Mouse (Mus musculus): ENCODE results near the gene Spaca6. TPM values are rescaled to one million over a fixed set of nuclear protein-coding genes. Genes with fewer than 3 reads are reported as not detected.

Gene Spaca6
- polyA plus RNA-seq, 1 experiment from 2014 or later: 16.4 TPM

- Histone ChIP-seq H3K9ac (ENCODE audit: low read depth, low read length) (no peak overlapping the region), H3K9me3 (ENCODE audit: control insufficient read depth, low read length) (no peaks in the 10 kb centered on the region), H3K27ac (ENCODE audit: low read depth, low read length) (no peak overlapping the region), H3K27me3 (replicated peaks; ENCODE audit: control insufficient read depth, insufficient read depth, low read length) (peaks cover 18% of the 10 kb centered on the region), H3K36me3 (ENCODE audit: control insufficient read depth, insufficient read depth, low read length) (no peaks in the 10 kb centered on the region), H3K4me1 (replicated peaks; ENCODE audit: control insufficient read depth, insufficient read depth, low read length) (no peaks in the 10 kb centered on the region), H3K4me3 (ENCODE audit: low read depth, low read length) (no peak overlapping the region; the same call in 1 of the 2 replicates), H3K4me2 (peak overlapping the region; percentile 11)
- ATAC-seq (replicated peaks; ENCODE audit: low FRiP score) (no peak), DNase-seq (ENCODE audit: low spot score) (no peak)
- 19% methylated on average over 55 of the region's 55 CpGs for WGBS
Measured at GRCm38 (mm10) chr17:17849906-17850712, 23.2 kb downstream of the Spaca6 start.

- Histone ChIP-seq H3K27me3 (replicated peaks; ENCODE audit: control insufficient read depth, insufficient read depth, low read length) (peaks cover 9% of the 10 kb centered on the region), H3K4me2 (no peak within 1 kb of the TSS), H3K9ac (ENCODE audit: low read depth, low read length) (no peak within 1 kb of the TSS), H3K4me1 (replicated peaks; ENCODE audit: control insufficient read depth, insufficient read depth, low read length) (no peaks in the 10 kb centered on the region), H3K27ac (ENCODE audit: low read depth, low read length) (no peak within 1 kb of the TSS), H3K36me3 (ENCODE audit: control insufficient read depth, insufficient read depth, low read length) (no peaks in the 10 kb centered on the region), H3K9me3 (ENCODE audit: control insufficient read depth, low read length) (no peaks in the 10 kb centered on the region), H3K4me3 (ENCODE audit: low read depth, low read length) (no peak within 1 kb of the TSS)
- ATAC-seq (replicated peaks; ENCODE audit: low FRiP score): no peak
- DNase-seq (ENCODE audit: low spot score): no peak
- 43% methylated on average over 8 of the region's 8 CpGs for WGBS
Measured at GRCm38 (mm10) chr17:17855064-17855838, 28.3 kb downstream of the Spaca6 start, which contains the start of gene Has1. Gene Has1, minus strand, starts transcription at chr17:17855205.

GRCm38 (mm10) chr17:17856612-17857011 is 29.7 kb downstream of the Spaca6 start:
- DNase-seq (ENCODE audit: low spot score): no peak

GRCm38 (mm10) chr17:17857446-17857845 is 30.5 kb downstream of the Spaca6 start:
- Histone ChIP-seq H3K27ac (ENCODE audit: low read depth, low read length) (no peak overlapping the region), H3K9me3 (ENCODE audit: control insufficient read depth, low read length) (no peaks in the 10 kb centered on the region), H3K4me3 (ENCODE audit: low read depth, low read length) (no peak overlapping the region), H3K27me3 (replicated peaks; ENCODE audit: control insufficient read depth, insufficient read depth, low read length) (no peaks in the 10 kb centered on the region), H3K36me3 (ENCODE audit: control insufficient read depth, insufficient read depth, low read length) (no peaks in the 10 kb centered on the region), H3K9ac (ENCODE audit: low read depth, low read length) (no peak overlapping the region), H3K4me2 (no peak overlapping the region), H3K4me1 (replicated peaks; ENCODE audit: control insufficient read depth, insufficient read depth, low read length) (no peaks in the 10 kb centered on the region)
- DNase-seq (ENCODE audit: low spot score): no peak
- ATAC-seq (replicated peaks; ENCODE audit: low FRiP score): no peak
- WGBS: 61% methylated on average over 1 of the region's 1 CpGs

More at GRCm38 (mm10) chr17:17856612-17857011, 29.7 kb downstream of the Spaca6 start:
- no peak overlapping the region for H3K27ac ChIP-seq (ENCODE audit: low read depth, low read length)
- H3K36me3 ChIP-seq (ENCODE audit: control insufficient read depth, insufficient read depth, low read length): no peaks in the 10 kb centered on the region
- no peak overlapping the region for H3K4me2 ChIP-seq
- no peaks in the 10 kb centered on the region for H3K27me3 ChIP-seq (replicated peaks; ENCODE audit: control insufficient read depth, insufficient read depth, low read length)
- ATAC-seq (replicated peaks; ENCODE audit: low FRiP score): no peak
- 53% methylated on average over 1 of the region's 1 CpGs for WGBS
- H3K9me3 ChIP-seq (ENCODE audit: control insufficient read depth, low read length): no peaks in the 10 kb centered on the region
- no peaks in the 10 kb centered on the region for H3K4me1 ChIP-seq (replicated peaks; ENCODE audit: control insufficient read depth, insufficient read depth, low read length)
- H3K4me3 ChIP-seq (ENCODE audit: low read depth, low read length): no peak overlapping the region
- H3K9ac ChIP-seq (ENCODE audit: low read depth, low read length): no peak overlapping the region

- no peaks in the 10 kb centered on the region; the same call in 1 of the 2 replicates for H3K36me3 ChIP-seq (ENCODE audit: control insufficient read depth, insufficient read depth, low read length)
- H3K4me3 ChIP-seq (ENCODE audit: low read depth, low read length): no peak overlapping the region
- H3K4me2 ChIP-seq: no peak overlapping the region
- ATAC-seq (replicated peaks; ENCODE audit: low FRiP score): no peak
- no peaks in the 10 kb centered on the region for H3K27me3 ChIP-seq (replicated peaks; ENCODE audit: control insufficient read depth, insufficient read depth, low read length)
- H3K27ac ChIP-seq (ENCODE audit: low read depth, low read length): no peak overlapping the region
- no peak for DNase-seq (ENCODE audit: low spot score)
- no peak overlapping the region for H3K9ac ChIP-seq (ENCODE audit: low read depth, low read length)
- no peaks in the 10 kb centered on the region for H3K9me3 ChIP-seq (ENCODE audit: control insufficient read depth, low read length)
- no peaks in the 10 kb centered on the region for H3K4me1 ChIP-seq (replicated peaks; ENCODE audit: control insufficient read depth, insufficient read depth, low read length)
- 80% methylated on average over 3 of the region's 3 CpGs for WGBS
Measured at GRCm38 (mm10) chr17:17860110-17860509, 33.2 kb downstream of the Spaca6 start.

GRCm38 (mm10) chr17:17862360-17862759 is 35.4 kb downstream of the Spaca6 start:
- no peak for ATAC-seq (replicated peaks; ENCODE audit: low FRiP score)
- Histone ChIP-seq H3K9me3 (ENCODE audit: control insufficient read depth, low read length) (no peaks in the 10 kb centered on the region), H3K4me3 (ENCODE audit: low read depth, low read length) (no peak overlapping the region), H3K4me1 (replicated peaks; ENCODE audit: control insufficient read depth, insufficient read depth, low read length) (no peaks in the 10 kb centered on the region), H3K27me3 (replicated peaks; ENCODE audit: control insufficient read depth, insufficient read depth, low read length) (no peaks in the 10 kb centered on the region), H3K4me2 (no peak overlapping the region), H3K36me3 (ENCODE audit: control insufficient read depth, insufficient read depth, low read length) (no peaks in the 10 kb centered on the region; the same call in 1 of the 2 replicates), H3K9ac (ENCODE audit: low read depth, low read length) (no peak overlapping the region), H3K27ac (ENCODE audit: low read depth, low read length) (no peak overlapping the region)
- WGBS: 25% methylated on average over 1 of the region's 1 CpGs
- DNase-seq (ENCODE audit: low spot score): no peak

GRCm38 (mm10) chr17:17865168-17865567 is 38.2 kb downstream of the Spaca6 start:
- no peak for ATAC-seq (replicated peaks; ENCODE audit: low FRiP score)
- H3K4me3 ChIP-seq (ENCODE audit: low read depth, low read length): no peak overlapping the region
- no peaks in the 10 kb centered on the region for H3K4me1 ChIP-seq (replicated peaks; ENCODE audit: control insufficient read depth, insufficient read depth, low read length)
- no peak overlapping the region for H3K9ac ChIP-seq (ENCODE audit: low read depth, low read length)
- no peak for DNase-seq (ENCODE audit: low spot score)
- 43% methylated on average over 2 of the region's 2 CpGs for WGBS
- no peaks in the 10 kb centered on the region for H3K27me3 ChIP-seq (replicated peaks; ENCODE audit: control insufficient read depth, insufficient read depth, low read length)
- no peaks in the 10 kb centered on the region for H3K9me3 ChIP-seq (ENCODE audit: control insufficient read depth, low read length)
- no peaks in the 10 kb centered on the region; the same call in 1 of the 2 replicates for H3K36me3 ChIP-seq (ENCODE audit: control insufficient read depth, insufficient read depth, low read length)
- H3K4me2 ChIP-seq: no peak overlapping the region
- no peak overlapping the region for H3K27ac ChIP-seq (ENCODE audit: low read depth, low read length)

GRCm38 (mm10) chr17:17866801-17867469 is 40.0 kb downstream of the Spaca6 start:
- no peaks in the 10 kb centered on the region for H3K27me3 ChIP-seq (replicated peaks; ENCODE audit: control insufficient read depth, insufficient read depth, low read length)
- no peak overlapping the region for H3K9ac ChIP-seq (ENCODE audit: low read depth, low read length)
- no peaks in the 10 kb centered on the region for H3K9me3 ChIP-seq (ENCODE audit: control insufficient read depth, low read length)
- no peak overlapping the region for H3K27ac ChIP-seq (ENCODE audit: low read depth, low read length)
- ATAC-seq (replicated peaks; ENCODE audit: low FRiP score) (no peak), DNase-seq (ENCODE audit: low spot score) (no peak)
- no peak overlapping the region for H3K4me2 ChIP-seq
- no peaks in the 10 kb centered on the region for H3K4me1 ChIP-seq (replicated peaks; ENCODE audit: control insufficient read depth, insufficient read depth, low read length)
- H3K4me3 ChIP-seq (ENCODE audit: low read depth, low read length): no peak overlapping the region
- WGBS: 82% methylated on average over 11 of the region's 11 CpGs
- no peaks in the 10 kb centered on the region; the same call in 1 of the 2 replicates for H3K36me3 ChIP-seq (ENCODE audit: control insufficient read depth, insufficient read depth, low read length)

All from liver, embryonic 11.5 days (tissue).